Mouse (Mus musculus) cerebellum, adult (tissue): ENCODE data around the gene Csmd2.

Experiments
- ATAC-seq: cut with Nextera tagmentation; 2 replicates; pipeline ENCODE4 v1.9.2; 2017; ENCODE audit warnings: mild to moderate bottlenecking, moderate library complexity, mixed read lengths; ENCODE audit not compliant: insufficient number of reproducible peaks, low FRiP score, low TSS enrichment

Csmd2 gene

GRCm38 (mm10) chr4:128400016-128400415 lies 412.4 kb downstream of the Csmd2 start:
- no peak for ATAC-seq

GRCm38 (mm10) chr4:128401591-128401990 lies 413.9 kb downstream of the Csmd2 start:
- ATAC-seq = no peak

- no peak for ATAC-seq
These were observed 415.0 kb downstream of the Csmd2 start for GRCm38 (mm10) chr4:128402706-128403105.

- ATAC-seq = no peak
These were observed 417.9 kb downstream of the Csmd2 start for GRCm38 (mm10) chr4:128405576-128405975.

GRCm38 (mm10) chr4:128407084-128407845 lies 419.6 kb downstream of the Csmd2 start:
- no peak for ATAC-seq

- ATAC-seq = 0 out of 2 replicates have a peak, but pooled peaks have one; percentile 20
These were observed 424.4 kb downstream of the Csmd2 start for GRCm38 (mm10) chr4:128411941-128412630.

- no peak for ATAC-seq
These were observed 427.1 kb downstream of the Csmd2 start for GRCm38 (mm10) chr4:128414741-128415140.

GRCm38 (mm10) chr4:128419988-128420617 lies 432.4 kb downstream of the Csmd2 start:
- ATAC-seq = no peak

GRCm38 (mm10) chr4:128422486-128422885 lies 434.8 kb downstream of the Csmd2 start:
- no peak for ATAC-seq

- no peak for ATAC-seq
These were observed 437.7 kb downstream of the Csmd2 start for GRCm38 (mm10) chr4:128425339-128425738.

- no peak for ATAC-seq
These were observed 439.8 kb downstream of the Csmd2 start for GRCm38 (mm10) chr4:128427261-128428030.

GRCm38 (mm10) chr4:128428303-128429107 lies 440.8 kb downstream of the Csmd2 start:
- ATAC-seq = no peak

GRCm38 (mm10) chr4:128429591-128429990 lies 441.9 kb downstream of the Csmd2 start:
- ATAC-seq = no peak

- no peak for ATAC-seq
These were observed 452.9 kb downstream of the Csmd2 start for GRCm38 (mm10) chr4:128440550-128440949.

- no peak for ATAC-seq
These were observed 453.6 kb downstream of the Csmd2 start for GRCm38 (mm10) chr4:128441228-128441627.

- ATAC-seq = no peak
These were observed 455.1 kb downstream of the Csmd2 start for GRCm38 (mm10) chr4:128442791-128443190.

GRCm38 (mm10) chr4:128445514-128446260 lies 458.0 kb downstream of the Csmd2 start:
- ATAC-seq = no peak

GRCm38 (mm10) chr4:128448831-128449431 lies 461.3 kb downstream of the Csmd2 start:
- no peak for ATAC-seq

- no peak for ATAC-seq
These were observed 462.5 kb downstream of the Csmd2 start for GRCm38 (mm10) chr4:128450137-128450536.
